In genomic region chr7:45454971-45455370, GRCm38 (mm10) we compare ENCODE assay signal across 15 mouse cellular contexts. TPM values are rescaled to one million over a fixed set of nuclear protein-coding genes. Genes with fewer than 3 reads are reported as not detected.
"Had no signal": no experiment of that assay in that cellular context is flagged by ENCODE, and none has a peak within 500 bp of the region (broad histone marks: within the 10 kb centered on the region; RNA-seq: fewer than 3 reads in every experiment).

No protein-coding gene starts in this region.

- H3K4me2 ChIP-seq: intestine, embryonic 15.5 days; midbrain, embryonic 15.5 days; stomach, embryonic 15.5 days had no signal

- ATAC-seq: intestine, embryonic 15.5 days; midbrain, embryonic 15.5 days had no signal

- H3K4me3 ChIP-seq: intestine, embryonic 15.5 days; midbrain, embryonic 10.5 days; midbrain, embryonic 15.5 days; stomach, embryonic 15.5 days had no signal

- H3K27me3 ChIP-seq: intestine, embryonic 15.5 days; midbrain, embryonic 15.5 days; stomach, embryonic 15.5 days had no signal

- DNase-seq: kidney, adult 18-20 months; kidney, postnatal 14 days; left cerebral cortex, postnatal 4 days; lung, adult 18-20 months; right cerebral cortex, postnatal 4 days; spleen, adult 18-20 months; thymus, postnatal 36 days had no signal

- H3K27ac ChIP-seq: intestine, embryonic 15.5 days; liver, embryonic 14.5 days; midbrain, embryonic 10.5 days; midbrain, embryonic 15.5 days; stomach, embryonic 15.5 days had no signal

- H3K9me3 ChIP-seq: intestine, embryonic 15.5 days; midbrain, embryonic 10.5 days; midbrain, embryonic 15.5 days; stomach, embryonic 15.5 days had no signal

- H3K9ac ChIP-seq: intestine, embryonic 15.5 days; liver, embryonic 14.5 days; midbrain, embryonic 15.5 days; stomach, embryonic 15.5 days had no signal

RNA-seq across cellular contexts. Expression of gene Tulp2, which starts 26.7 kb away (rescaled TPM):
- total RNA-seq: layer of hippocampus, adult 8-10 months; layer of hippocampus, postnatal 14 days; left cerebral cortex, postnatal 10 days had no signal
